Mouse (Mus musculus): ENCODE measurements at regions not wholly inside any gene's neighbourhood (a gene's known extent, or its start where the extent isn't known, plus 50 kb on each side); places are given as distances from the start of the nearest gene placed in this dataset.

DNA sequence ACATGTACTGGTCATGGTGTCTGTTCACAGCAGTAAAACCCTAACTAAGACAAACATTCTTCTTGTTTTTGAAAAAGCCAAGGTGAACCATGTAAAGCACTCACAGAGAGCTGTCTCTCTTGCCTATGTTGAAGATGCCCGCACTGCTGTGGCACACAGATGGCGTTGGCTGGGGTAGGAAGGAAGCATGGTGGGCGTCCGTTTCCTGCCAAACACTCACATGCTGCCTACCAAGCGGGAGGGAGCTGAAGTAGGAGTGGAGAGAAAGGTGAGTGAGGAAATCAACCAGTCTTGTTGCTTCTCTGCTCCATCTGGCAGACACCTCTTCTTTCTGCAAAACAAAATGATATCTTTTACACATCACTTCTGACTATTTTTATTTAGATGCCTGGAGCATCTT is 200.0 kb downstream of the Diras2 start:
- no peak for ATAC-seq (ENCODE audit: insufficient number of reproducible peaks, insufficient read depth, low FRiP score, low TSS enrichment, low read depth)
- Histone ChIP-seq H3K4me3 (replicated peaks) (no peak overlapping the region), H3K27me3 (no peaks in the 10 kb centered on the region), H3K27ac (no peak overlapping the region), H3K4me1 (replicated peaks) (no peaks in the 10 kb centered on the region), H3K9me3 (no peaks in the 10 kb centered on the region), H3K36me3 (no peaks in the 10 kb centered on the region), H3K4me2 (no peak overlapping the region), H3K9ac (replicated peaks) (no peak overlapping the region)
- WGBS: 95% methylated on average over 5 of the region's 5 CpGs

DNA sequence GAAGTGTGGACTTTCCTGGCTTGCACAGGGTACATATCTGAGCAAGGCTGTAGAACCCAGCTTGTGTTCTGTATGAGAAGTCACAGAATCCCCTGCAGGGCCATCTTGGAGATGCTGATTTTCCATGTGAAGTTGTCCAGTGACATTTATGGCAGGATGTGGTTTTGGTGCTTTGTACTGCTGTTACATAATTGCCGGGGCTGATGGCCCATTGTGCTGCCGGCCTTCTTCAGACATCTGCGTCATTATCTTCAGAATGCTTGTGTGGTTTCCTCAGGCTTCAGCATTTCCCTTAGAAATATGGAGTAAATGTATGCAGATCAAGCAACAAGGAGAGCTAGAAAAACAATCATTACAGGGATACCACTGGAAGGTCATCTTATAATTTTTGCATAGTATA is 196.1 kb downstream of the Diras2 start:
- Histone ChIP-seq H3K27me3 (no peaks in the 10 kb centered on the region), H3K27ac (no peak overlapping the region), H3K9me3 (no peaks in the 10 kb centered on the region), H3K9ac (replicated peaks) (no peak overlapping the region), H3K36me3 (no peaks in the 10 kb centered on the region), H3K4me2 (no peak overlapping the region), H3K4me1 (replicated peaks) (no peaks in the 10 kb centered on the region), H3K4me3 (replicated peaks) (no peak overlapping the region)
- ATAC-seq (ENCODE audit: insufficient number of reproducible peaks, insufficient read depth, low FRiP score, low TSS enrichment, low read depth): no peak
- WGBS: 83% methylated on average over 3 of the region's 3 CpGs

DNA sequence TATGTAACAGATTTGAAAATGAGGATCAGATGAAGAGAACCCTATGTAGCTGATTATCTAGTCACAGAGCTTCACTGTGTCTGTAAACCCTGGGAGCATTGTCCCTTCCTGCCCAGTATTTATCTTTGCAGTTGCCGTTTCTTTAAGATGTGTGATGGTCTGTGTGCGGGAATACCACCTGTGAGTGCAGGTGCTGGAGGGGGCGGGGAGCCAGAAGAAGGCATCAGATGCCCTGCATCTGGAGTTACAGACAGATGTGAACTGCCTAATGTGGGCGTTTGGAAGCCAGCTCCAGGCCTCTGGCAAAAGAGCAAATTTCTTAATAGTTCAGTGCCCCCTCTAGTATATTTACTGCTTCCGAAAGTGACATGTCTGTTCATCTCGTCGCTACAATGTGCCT is 193.1 kb downstream of the Diras2 start:
- Histone ChIP-seq H3K36me3 (no peaks in the 10 kb centered on the region), H3K4me1 (replicated peaks) (no peaks in the 10 kb centered on the region), H3K9me3 (no peaks in the 10 kb centered on the region), H3K4me3 (replicated peaks) (no peak overlapping the region), H3K4me2 (no peak overlapping the region), H3K27me3 (no peaks in the 10 kb centered on the region), H3K9ac (replicated peaks) (no peak overlapping the region), H3K27ac (no peak overlapping the region)
- ATAC-seq (ENCODE audit: insufficient number of reproducible peaks, insufficient read depth, low FRiP score, low TSS enrichment, low read depth): no peak
- 67% methylated on average over 7 of the region's 7 CpGs for WGBS

DNA sequence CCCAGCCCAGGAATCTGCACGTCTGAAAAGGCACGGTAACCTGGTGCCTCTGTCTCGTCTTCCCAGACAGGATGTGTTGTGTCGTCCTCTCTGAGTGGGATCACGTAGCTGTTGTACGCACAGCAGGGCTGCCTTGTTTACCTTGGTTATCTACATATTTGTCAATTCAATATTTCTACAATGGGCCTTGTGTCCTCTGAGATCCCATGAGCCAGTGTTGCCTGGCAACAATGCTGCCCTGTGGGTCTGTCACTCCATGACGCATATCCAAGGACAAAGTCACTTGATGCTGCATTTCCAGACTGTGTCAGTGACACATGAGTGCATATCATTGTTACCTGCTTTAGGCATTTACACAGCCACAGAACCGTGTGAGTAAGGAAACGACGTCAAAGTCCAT is 191.9 kb downstream of the Diras2 start:
- no peak for ATAC-seq (ENCODE audit: insufficient number of reproducible peaks, insufficient read depth, low FRiP score, low TSS enrichment, low read depth)
- H3K4me1 ChIP-seq (replicated peaks): no peaks in the 10 kb centered on the region
- no peaks in the 10 kb centered on the region for H3K36me3 ChIP-seq
- no peak overlapping the region for H3K4me3 ChIP-seq (replicated peaks)
- WGBS: 75% methylated on average over 10 of the region's 10 CpGs
- H3K9ac ChIP-seq (replicated peaks): no peak overlapping the region
- H3K27me3 ChIP-seq: no peaks in the 10 kb centered on the region
- H3K4me2 ChIP-seq: no peak overlapping the region
- no peaks in the 10 kb centered on the region for H3K9me3 ChIP-seq
- H3K27ac ChIP-seq: no peak overlapping the region

DNA sequence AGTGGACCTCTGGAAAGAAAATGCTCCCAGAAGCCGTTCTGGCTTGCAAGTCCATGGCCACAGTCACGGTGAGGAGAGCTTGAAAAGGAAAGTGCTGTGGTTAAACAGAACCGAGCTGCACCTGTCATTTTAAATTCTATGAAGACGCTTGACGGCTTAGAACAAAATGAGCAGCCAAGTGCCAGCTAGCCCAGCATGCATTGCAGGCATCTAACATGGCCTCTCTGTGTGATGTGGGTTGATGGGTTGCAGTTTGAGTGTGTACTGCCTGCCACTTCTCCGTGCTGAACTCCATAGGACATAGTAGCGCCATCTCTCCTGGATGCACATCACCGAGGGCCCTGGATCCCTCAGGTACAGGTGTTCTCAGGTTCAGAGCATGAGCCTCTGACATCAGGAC is 189.1 kb downstream of the Diras2 start:
- no peaks in the 10 kb centered on the region for H3K4me1 ChIP-seq (replicated peaks)
- no peaks in the 10 kb centered on the region for H3K9me3 ChIP-seq
- H3K4me2 ChIP-seq: no peak overlapping the region
- no peak overlapping the region for H3K4me3 ChIP-seq (replicated peaks)
- ATAC-seq (ENCODE audit: insufficient number of reproducible peaks, insufficient read depth, low FRiP score, low TSS enrichment, low read depth): no peak
- no peaks in the 10 kb centered on the region for H3K36me3 ChIP-seq
- no peak overlapping the region for H3K27ac ChIP-seq
- no peaks in the 10 kb centered on the region for H3K27me3 ChIP-seq
- H3K9ac ChIP-seq (replicated peaks): no peak overlapping the region
- WGBS: 84% methylated on average over 8 of the region's 8 CpGs

DNA sequence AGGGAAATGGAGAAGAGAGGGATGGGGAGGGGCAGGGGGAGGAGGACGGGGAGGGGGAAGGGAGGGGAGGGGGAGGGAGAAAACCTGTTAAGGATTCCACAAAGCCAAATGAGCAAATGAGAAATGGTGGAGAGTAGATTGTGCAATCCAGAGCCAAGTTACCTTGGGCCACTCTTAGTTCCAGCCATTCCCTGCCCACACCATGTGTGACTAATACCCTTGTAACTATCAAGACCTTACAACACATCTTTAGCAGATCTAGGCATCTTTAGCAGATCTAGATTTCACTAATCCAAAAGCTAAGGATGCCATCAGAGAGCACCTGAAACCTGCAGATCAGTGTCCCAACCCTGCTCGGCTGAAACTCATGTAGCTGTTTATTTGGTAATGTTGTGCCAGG is 186.7 kb downstream of the Diras2 start:
- no peaks in the 10 kb centered on the region for H3K27me3 ChIP-seq
- ATAC-seq (ENCODE audit: insufficient number of reproducible peaks, insufficient read depth, low FRiP score, low TSS enrichment, low read depth): no peak
- no peak overlapping the region for H3K4me2 ChIP-seq
- H3K4me1 ChIP-seq (replicated peaks): no peaks in the 10 kb centered on the region
- H3K4me3 ChIP-seq (replicated peaks): no peak overlapping the region
- H3K9ac ChIP-seq (replicated peaks): no peak overlapping the region
- 75% methylated on average over 2 of the region's 2 CpGs for WGBS
- H3K36me3 ChIP-seq: no peaks in the 10 kb centered on the region
- H3K27ac ChIP-seq: no peak overlapping the region
- no peaks in the 10 kb centered on the region for H3K9me3 ChIP-seq

DNA sequence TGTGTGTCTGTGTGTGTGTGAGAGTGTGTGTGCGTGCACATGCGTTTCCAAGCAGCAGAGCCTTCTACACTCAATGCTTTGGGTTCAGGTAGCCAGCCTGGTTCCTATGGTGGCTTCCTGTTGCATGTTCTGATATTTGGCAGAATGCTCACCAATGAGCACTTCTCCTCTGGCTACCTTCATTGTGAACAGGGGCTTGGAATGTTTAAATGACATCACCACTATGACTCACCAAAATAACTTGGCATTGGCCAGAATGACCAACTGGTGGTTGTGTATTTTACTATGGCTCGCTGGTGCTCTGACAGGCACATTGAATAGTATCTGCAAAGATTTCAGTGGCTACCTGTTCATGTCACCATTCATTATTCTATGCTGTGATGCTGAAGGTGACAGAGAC is 186.2 kb downstream of the Diras2 start:
- Histone ChIP-seq H3K9me3 (no peaks in the 10 kb centered on the region), H3K9ac (replicated peaks) (no peak overlapping the region), H3K27me3 (no peaks in the 10 kb centered on the region), H3K4me1 (replicated peaks) (no peaks in the 10 kb centered on the region), H3K4me3 (replicated peaks) (no peak overlapping the region), H3K4me2 (no peak overlapping the region), H3K27ac (no peak overlapping the region), H3K36me3 (no peaks in the 10 kb centered on the region)
- 95% methylated on average over 3 of the region's 3 CpGs for WGBS
- ATAC-seq (ENCODE audit: insufficient number of reproducible peaks, insufficient read depth, low FRiP score, low TSS enrichment, low read depth): no peak

DNA sequence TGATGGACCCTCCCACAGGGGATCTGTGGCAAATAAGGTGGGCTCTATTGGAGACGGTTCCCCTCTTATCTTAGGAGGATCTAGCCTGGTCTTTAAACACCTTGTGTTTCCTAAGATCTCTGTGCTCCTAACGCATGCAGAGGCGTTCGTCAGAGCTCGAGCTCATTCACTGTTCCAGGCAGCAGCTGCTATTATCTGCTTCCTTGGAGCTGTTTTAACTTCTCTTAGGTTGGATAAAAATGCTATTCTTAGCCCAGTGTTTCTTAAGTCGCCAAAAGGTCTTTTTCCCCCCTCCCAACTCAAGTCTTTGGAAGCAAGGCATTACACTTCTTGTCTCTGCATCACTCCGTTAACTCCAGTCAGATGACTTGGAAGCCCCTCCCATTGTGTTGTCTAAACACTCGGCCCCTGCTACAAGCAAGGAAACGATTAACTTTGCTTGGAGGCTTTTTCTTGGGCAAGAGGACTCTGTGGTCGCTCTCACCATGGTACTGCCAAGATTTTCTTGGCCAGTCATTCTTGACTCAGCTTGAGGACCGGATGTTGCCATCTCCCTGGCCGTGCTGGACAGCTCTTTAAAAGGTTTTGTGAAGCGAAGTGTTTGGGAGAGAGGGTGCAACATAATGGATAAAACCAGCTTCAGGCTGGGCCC is 185.6 kb downstream of the Diras2 start:
- Histone ChIP-seq H3K27me3 (no peaks in the 10 kb centered on the region), H3K4me2 (no peak overlapping the region), H3K9me3 (no peaks in the 10 kb centered on the region), H3K36me3 (no peaks in the 10 kb centered on the region), H3K4me3 (replicated peaks) (no peak overlapping the region), H3K4me1 (replicated peaks) (no peaks in the 10 kb centered on the region), H3K9ac (replicated peaks) (no peak overlapping the region), H3K27ac (no peak overlapping the region)
- WGBS: 61% methylated on average over 13 of the region's 13 CpGs
- ATAC-seq (ENCODE audit: insufficient number of reproducible peaks, insufficient read depth, low FRiP score, low TSS enrichment, low read depth): no peak

DNA sequence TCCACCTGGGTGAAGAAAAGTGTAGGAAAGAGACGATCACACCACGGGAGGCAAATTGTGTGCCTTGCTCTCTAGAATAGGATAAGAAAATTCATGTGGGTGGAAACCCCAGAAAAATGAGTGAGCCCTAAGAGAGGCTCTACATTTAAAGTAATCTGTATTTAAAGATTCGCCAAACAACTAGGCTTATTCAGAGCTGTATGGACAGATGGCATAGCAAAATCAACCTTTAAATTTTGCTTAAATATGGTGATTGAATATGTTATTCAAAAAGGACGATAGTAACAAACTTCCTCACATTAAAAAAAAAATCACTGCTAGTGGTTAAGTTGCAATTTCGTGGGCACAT is 185.1 kb downstream of the Diras2 start:
- Histone ChIP-seq H3K27ac (no peak overlapping the region), H3K36me3 (no peaks in the 10 kb centered on the region), H3K4me1 (replicated peaks) (no peaks in the 10 kb centered on the region), H3K27me3 (no peaks in the 10 kb centered on the region), H3K9me3 (no peaks in the 10 kb centered on the region), H3K4me2 (no peak overlapping the region), H3K9ac (replicated peaks) (no peak overlapping the region), H3K4me3 (replicated peaks) (no peak overlapping the region)
- 86% methylated on average over 5 of the region's 5 CpGs for WGBS
- no peak for ATAC-seq (ENCODE audit: insufficient number of reproducible peaks, insufficient read depth, low FRiP score, low TSS enrichment, low read depth)

DNA sequence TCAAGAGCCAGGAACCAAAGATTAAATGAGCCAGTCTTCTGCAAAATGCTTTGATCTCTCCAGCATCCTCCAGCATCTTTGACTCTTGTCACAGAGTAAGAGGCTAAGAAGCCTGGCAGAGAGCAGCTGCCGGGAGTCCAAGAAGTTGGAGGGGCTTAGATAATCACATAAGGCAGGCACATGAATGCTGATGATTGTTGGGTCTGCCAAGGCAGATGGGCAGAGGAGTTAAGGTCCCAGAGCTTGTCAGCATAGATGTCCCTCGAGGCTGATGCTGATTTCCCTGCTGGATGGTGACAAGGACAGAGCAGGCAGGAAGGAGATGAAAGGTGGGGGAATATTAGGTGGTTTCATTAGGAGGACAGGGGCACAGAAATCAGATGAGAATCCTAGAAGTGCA is 183.4 kb downstream of the Diras2 start:
- no peak overlapping the region for H3K4me2 ChIP-seq
- H3K4me1 ChIP-seq (replicated peaks): no peaks in the 10 kb centered on the region
- H3K9ac ChIP-seq (replicated peaks): no peak overlapping the region
- no peak for ATAC-seq (ENCODE audit: insufficient number of reproducible peaks, insufficient read depth, low FRiP score, low TSS enrichment, low read depth)
- no peaks in the 10 kb centered on the region for H3K9me3 ChIP-seq
- no peak overlapping the region for H3K27ac ChIP-seq
- H3K4me3 ChIP-seq (replicated peaks): no peak overlapping the region
- 63% methylated on average over 2 of the region's 2 CpGs for WGBS
- no peaks in the 10 kb centered on the region for H3K27me3 ChIP-seq
- H3K36me3 ChIP-seq: no peaks in the 10 kb centered on the region

DNA sequence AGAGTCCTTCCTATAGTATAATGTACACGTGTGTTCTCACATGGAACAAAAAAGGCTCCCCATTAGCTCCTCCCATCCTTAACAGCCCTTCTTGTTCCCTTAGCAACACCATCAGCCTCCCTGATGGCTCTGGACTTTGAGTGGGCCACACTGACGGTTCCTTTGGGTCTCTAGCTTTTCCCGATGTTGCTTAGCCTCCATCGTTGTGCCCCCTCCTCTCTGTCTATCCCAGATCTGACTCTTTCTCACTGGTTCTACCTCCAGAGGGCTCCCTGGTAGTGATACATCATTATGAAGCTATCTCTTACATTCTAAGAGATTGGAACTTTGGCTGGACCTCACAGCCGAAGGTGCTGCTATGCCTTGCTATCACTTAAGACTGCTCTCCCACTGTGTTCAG is 181.5 kb downstream of the Diras2 start:
- H3K27ac ChIP-seq: no peak overlapping the region
- no peak overlapping the region for H3K4me3 ChIP-seq (replicated peaks)
- WGBS: 85% methylated on average over 5 of the region's 5 CpGs
- no peaks in the 10 kb centered on the region for H3K36me3 ChIP-seq
- H3K9ac ChIP-seq (replicated peaks): no peak overlapping the region
- H3K4me1 ChIP-seq (replicated peaks): no peaks in the 10 kb centered on the region
- no peaks in the 10 kb centered on the region for H3K9me3 ChIP-seq
- no peak for ATAC-seq (ENCODE audit: insufficient number of reproducible peaks, insufficient read depth, low FRiP score, low TSS enrichment, low read depth)
- no peak overlapping the region for H3K4me2 ChIP-seq
- no peaks in the 10 kb centered on the region for H3K27me3 ChIP-seq

DNA sequence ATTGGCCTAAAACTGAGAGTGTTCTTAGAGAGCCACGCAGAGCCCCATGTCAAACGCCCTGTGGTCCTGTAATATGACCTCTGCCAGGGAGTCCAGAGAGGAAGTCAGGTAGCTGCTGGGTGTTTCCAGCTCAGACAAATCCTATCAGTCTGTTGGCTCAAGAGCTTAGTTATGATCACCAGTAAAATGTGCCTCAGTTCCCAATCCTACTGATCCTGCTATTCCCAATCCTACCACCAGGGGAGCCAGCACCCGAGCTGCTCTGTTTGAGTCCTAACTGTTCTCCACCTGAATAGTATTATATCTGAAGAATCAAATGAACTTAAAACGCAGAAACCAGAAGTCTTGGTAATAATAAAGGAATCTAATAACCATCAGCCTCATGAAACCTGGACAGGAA is 178.5 kb downstream of the Diras2 start:
- Histone ChIP-seq H3K4me2 (no peak overlapping the region), H3K9me3 (peaks cover 3% of the 10 kb centered on the region), H3K9ac (replicated peaks) (no peak overlapping the region), H3K27ac (no peak overlapping the region), H3K36me3 (no peaks in the 10 kb centered on the region), H3K4me1 (replicated peaks) (no peaks in the 10 kb centered on the region), H3K27me3 (no peaks in the 10 kb centered on the region), H3K4me3 (replicated peaks) (no peak overlapping the region)
- WGBS: 67% methylated on average over 4 of the region's 4 CpGs
- ATAC-seq (ENCODE audit: insufficient number of reproducible peaks, insufficient read depth, low FRiP score, low TSS enrichment, low read depth): no peak

Data from limb, embryonic 12.5 days (tissue).